Mouse (Mus musculus): ENCODE measurements around the gene Spef2. TPM values are rescaled to one million over a fixed set of nuclear protein-coding genes. Genes with fewer than 3 reads are reported as not detected.

Gene Spef2
- polyA plus RNA-seq, 1 experiment from 2014 or later: 2.8 TPM

DNA sequence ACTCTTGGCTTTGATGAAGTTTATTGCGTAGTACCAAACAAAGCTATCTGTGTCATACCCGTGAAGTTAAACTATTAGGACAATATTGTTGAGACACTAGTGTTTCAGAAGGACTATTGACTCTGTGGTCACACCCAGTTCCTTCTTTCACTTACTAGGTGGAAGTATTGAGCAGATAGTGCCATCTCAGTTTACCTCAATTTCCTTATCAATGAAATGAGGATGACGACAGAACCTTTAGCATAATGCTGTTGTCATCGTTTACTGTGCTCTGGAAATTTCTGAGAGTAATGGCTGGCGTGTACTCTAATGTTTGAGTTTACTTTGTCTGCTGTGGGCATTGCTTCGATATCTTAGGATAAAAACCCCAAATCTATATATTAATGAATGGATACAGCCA is 117.0 kb downstream of the Spef2 start:
- WGBS: 94% methylated on average over 6 of the region's 6 CpGs
- Histone ChIP-seq H3K4me1 (no peaks in the 10 kb centered on the region), H3K36me3 (no peaks in the 10 kb centered on the region), H3K4me3 (no peak overlapping the region), H3K27me3 (no peaks in the 10 kb centered on the region), H3K9ac (no peak overlapping the region), H3K27ac (no peak overlapping the region), H3K9me3 (replicated peaks) (no peaks in the 10 kb centered on the region), H3K4me2 (replicated peaks) (no peak overlapping the region)
- ATAC-seq (ENCODE audit: low FRiP score): no peak

DNA sequence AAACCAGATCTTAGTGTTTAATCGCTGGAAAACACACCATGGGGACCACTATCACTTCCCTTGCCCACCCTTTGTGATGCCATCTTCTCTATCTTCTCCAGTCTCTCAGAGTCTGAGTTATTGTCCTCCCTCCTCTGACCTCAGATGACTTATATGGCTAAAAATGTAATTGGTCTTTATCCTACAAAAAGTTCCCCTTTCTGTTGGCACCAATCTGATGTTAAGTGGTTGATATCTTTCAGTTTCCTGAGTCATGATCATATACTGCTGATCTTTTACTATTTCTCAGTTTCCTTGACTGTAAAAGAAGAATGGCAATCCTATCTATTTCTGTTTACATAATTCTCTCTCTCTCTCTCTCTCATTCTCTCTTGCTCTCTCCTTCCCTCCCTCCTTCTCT is 119.0 kb downstream of the Spef2 start:
- ATAC-seq (ENCODE audit: low FRiP score): no peak

DNA sequence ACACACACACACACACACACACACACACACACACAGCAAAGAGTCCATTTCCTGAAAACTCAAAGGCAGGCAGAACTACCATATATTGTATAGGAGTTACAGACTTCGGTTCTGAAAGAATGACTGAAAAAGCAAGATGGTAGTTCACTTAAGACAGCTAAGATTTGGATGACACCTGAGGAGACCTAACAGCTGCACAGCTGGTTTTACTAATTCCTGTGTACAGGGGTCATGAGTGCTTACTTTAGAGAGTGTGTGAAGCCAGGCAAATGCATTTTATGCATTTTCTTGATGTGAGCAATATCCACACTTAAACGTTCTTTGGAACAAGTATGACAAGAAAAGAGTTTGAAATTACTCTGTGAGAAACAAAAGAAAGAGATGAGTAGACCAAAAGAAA is 124.0 kb downstream of the Spef2 start:
- WGBS: 71% methylated on average over 2 of the region's 2 CpGs
- Histone ChIP-seq H3K4me1 (no peaks in the 10 kb centered on the region), H3K4me2 (replicated peaks) (no peak overlapping the region), H3K9ac (no peak overlapping the region), H3K27ac (no peak overlapping the region), H3K9me3 (replicated peaks) (no peaks in the 10 kb centered on the region), H3K4me3 (no peak overlapping the region), H3K27me3 (no peaks in the 10 kb centered on the region), H3K36me3 (no peaks in the 10 kb centered on the region)
- ATAC-seq (ENCODE audit: low FRiP score): no peak

More for the DNA sequence above, 119.0 kb downstream of the Spef2 start:
- H3K4me1 ChIP-seq: no peaks in the 10 kb centered on the region
- H3K9ac ChIP-seq: no peak overlapping the region
- H3K9me3 ChIP-seq (replicated peaks): no peaks in the 10 kb centered on the region
- H3K36me3 ChIP-seq: no peaks in the 10 kb centered on the region
- H3K4me3 ChIP-seq: no peak overlapping the region
- no peak overlapping the region for H3K4me2 ChIP-seq (replicated peaks)
- WGBS: 88% methylated on average over 1 of the region's 1 CpGs
- H3K27ac ChIP-seq: no peak overlapping the region
- H3K27me3 ChIP-seq: no peaks in the 10 kb centered on the region

DNA sequence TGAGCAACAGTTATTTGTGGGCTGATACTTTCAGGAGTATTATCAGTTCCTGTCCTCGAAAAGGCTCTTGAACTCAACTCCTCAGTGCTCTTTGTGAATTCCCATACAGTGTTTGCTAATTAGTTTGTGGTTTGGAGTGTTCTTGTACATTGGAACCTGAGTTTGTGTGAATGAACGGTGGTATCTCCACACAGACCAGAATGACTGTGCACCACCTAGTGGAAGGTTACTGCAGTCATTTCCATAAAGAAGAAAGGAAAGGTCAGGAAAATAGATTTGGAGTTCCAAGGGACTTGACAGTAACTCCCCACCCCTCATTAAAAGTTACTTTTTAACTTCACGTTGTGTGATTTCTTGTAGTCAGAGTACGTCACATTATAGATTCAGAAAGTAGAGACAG is 140.5 kb downstream of the Spef2 start:
- Histone ChIP-seq H3K27me3 (no peaks in the 10 kb centered on the region), H3K4me3 (no peak overlapping the region), H3K4me2 (replicated peaks) (no peak overlapping the region), H3K27ac (no peak overlapping the region), H3K9me3 (replicated peaks) (no peaks in the 10 kb centered on the region), H3K36me3 (no peaks in the 10 kb centered on the region), H3K4me1 (no peaks in the 10 kb centered on the region), H3K9ac (no peak overlapping the region)
- ATAC-seq (ENCODE audit: low FRiP score): no peak
- WGBS: 74% methylated on average over 4 of the region's 4 CpGs

DNA sequence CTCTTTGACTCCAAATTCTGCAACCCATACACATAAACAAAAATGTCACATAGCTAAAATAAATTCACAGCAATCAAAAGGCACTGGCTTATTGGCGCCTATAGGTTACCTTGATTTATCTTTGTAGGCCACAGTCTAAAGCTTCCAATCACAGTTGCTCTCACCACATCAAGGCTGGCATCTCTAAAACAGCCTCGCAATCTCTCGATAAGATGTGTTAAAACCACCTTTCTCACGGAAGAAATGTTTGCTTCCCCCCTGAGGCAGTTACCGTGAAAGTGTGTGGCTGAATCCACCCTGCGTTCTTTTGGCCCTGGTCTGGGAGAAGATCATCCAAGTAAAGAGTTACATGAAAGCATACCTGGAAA is 148.6 kb downstream of the Spef2 start:
- 90% methylated on average over 6 of the region's 6 CpGs for WGBS
- no peak overlapping the region for H3K4me2 ChIP-seq (replicated peaks)

DNA sequence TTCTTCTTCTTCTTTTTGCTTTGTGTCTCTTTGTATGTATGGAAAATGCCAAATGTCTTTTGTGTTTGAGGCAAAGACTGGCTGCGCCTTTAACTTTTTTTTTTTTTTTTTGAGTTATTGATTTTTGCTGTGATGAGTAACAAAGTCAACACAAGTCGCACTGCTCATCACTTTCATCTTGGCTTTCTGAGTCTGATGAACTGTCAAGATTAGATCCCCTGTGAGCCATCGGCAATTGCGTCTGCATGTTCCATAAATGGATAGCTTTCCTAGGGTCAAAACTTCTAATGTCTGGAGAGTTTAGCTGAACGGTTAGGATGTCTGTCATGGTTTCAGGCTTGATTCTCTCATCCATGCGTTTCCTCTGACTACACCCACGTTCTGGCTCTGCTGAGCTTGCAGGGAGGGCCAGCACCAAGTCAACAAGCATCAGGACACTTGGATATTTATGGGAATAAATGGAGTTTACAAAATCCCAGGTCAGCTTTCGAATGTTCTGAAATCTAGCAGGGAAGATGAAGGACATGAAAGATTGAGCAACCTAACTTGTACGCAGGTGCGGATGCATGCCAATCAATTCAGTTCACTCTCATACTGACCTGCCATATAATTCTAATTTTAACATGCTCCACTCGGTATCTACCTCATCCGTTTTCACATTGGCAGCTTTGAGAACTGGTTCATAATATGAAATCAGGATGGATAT is 149.1 kb downstream of the Spef2 start:
- Histone ChIP-seq H3K36me3 (no peaks in the 10 kb centered on the region), H3K27me3 (no peaks in the 10 kb centered on the region), H3K4me2 (replicated peaks) (no peak overlapping the region), H3K9ac (no peak overlapping the region), H3K27ac (no peak overlapping the region), H3K9me3 (replicated peaks) (no peaks in the 10 kb centered on the region), H3K4me1 (no peaks in the 10 kb centered on the region), H3K4me3 (no peak overlapping the region)
- no peak for ATAC-seq (ENCODE audit: low FRiP score)
- WGBS: 85% methylated on average over 12 of the region's 12 CpGs

More for the DNA sequence above, 148.6 kb downstream of the Spef2 start:
- Histone ChIP-seq H3K27me3 (no peaks in the 10 kb centered on the region), H3K9ac (no peak overlapping the region), H3K4me1 (no peaks in the 10 kb centered on the region), H3K27ac (no peak overlapping the region), H3K4me3 (no peak overlapping the region), H3K9me3 (replicated peaks) (no peaks in the 10 kb centered on the region), H3K36me3 (no peaks in the 10 kb centered on the region)
- no peak for ATAC-seq (ENCODE audit: low FRiP score)

DNA sequence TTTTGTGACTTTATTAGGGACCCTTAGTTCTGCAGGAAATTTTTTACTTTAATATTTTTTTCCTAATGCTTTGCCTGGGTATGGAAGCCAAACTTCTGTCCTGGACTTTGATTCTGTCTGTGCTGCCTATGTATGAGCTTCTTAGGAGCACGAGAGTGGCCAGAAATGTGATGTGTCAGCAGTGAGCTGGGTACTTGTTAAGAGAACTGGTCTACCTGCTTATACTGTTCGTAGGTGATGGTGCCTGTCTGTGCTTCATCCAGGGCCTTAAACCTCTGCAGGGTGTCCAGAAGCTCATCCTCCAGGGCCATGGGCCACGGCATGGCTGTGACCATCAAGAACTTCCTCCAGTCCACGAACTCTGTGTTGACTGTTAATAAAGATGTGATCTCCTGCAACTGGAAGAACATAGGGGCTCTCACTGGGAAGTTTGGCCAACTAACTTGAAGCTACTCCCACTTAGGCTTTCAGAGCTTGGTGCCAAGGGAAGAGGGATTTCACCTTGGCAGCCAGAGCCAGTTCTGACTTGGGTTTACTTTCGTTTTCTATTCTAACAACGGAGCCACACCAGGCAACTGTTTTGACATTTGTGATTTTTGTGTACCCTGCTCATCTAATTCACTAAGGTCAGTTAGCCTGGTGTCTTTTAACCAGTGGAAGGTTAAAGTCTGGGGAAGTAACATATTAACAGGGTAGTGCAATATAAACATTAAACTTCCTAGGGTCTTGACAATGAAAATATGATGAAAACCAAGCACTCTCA is 152.2 kb downstream of the Spef2 start:
- no peaks in the 10 kb centered on the region for H3K4me1 ChIP-seq
- WGBS: 88% methylated on average over 6 of the region's 6 CpGs
- no peak overlapping the region for H3K4me2 ChIP-seq (replicated peaks)
- no peaks in the 10 kb centered on the region for H3K36me3 ChIP-seq
- H3K9ac ChIP-seq: no peak overlapping the region
- H3K9me3 ChIP-seq (replicated peaks): no peaks in the 10 kb centered on the region
- no peak for ATAC-seq (ENCODE audit: low FRiP score)
- no peak overlapping the region for H3K4me3 ChIP-seq
- H3K27me3 ChIP-seq: no peaks in the 10 kb centered on the region
- no peak overlapping the region for H3K27ac ChIP-seq

DNA sequence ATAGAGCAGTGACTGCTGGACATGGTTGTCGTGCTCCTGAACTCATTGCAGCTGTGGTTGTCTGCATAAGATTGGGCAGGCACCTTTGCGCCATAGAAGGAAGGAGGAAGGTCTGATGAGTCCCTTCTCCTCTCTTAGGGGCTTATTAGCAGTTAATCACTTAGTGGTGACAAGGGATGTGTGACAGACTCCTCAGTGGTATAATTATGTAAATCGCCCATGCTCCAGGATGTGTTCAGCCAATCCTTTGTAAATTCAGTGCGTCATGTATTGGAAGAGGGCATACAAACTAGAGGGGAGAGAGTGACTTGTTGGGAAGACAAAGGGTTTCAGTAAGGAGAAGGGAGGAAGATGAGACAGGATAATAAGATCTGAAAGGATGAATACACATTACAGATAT is 158.7 kb downstream of the Spef2 start:
- no peak overlapping the region for H3K27ac ChIP-seq
- H3K4me3 ChIP-seq: no peak overlapping the region
- H3K4me2 ChIP-seq (replicated peaks): no peak overlapping the region
- no peaks in the 10 kb centered on the region for H3K27me3 ChIP-seq
- no peak overlapping the region for H3K9ac ChIP-seq
- WGBS: 82% methylated on average over 4 of the region's 4 CpGs
- no peaks in the 10 kb centered on the region for H3K9me3 ChIP-seq (replicated peaks)
- no peaks in the 10 kb centered on the region for H3K36me3 ChIP-seq
- ATAC-seq (ENCODE audit: low FRiP score): no peak
- no peaks in the 10 kb centered on the region for H3K4me1 ChIP-seq

DNA sequence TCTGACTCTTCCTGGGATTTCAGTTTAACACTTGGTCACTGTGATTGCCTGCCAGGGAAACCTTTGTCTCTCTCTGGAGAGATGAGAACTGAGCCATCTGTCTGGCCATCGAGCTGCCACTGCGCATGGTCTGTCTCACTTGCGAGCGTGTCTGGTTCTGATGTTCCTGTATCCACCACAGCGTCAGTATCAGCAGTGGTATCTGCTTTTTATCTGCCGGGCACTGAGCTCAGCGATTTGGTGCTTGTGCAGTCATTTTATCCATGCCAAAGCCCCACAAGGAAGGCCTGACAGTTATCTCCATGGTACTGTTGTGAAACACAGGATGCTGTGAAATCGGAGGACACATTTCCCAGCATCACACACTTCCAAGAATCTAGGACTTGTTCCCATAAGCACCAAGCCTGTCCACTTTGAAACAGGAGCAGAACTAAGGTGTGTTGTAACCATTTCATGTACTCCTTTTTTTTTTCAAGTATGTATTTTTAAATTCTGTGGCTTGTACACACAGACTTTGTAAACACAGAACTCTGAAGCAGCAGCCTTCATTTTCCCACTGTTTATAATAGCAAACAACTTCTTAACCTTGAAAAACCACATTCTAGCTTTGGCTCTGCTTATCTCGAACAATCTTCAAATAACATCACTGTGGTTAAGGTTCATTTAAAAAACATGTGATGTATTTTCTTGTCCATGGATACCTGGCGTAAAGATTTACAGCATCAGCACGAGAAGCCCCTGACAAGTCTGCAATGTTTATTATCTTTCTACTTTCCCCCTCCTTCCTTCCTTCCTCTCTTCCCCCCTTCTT is 168.0 kb downstream of the Spef2 start:
- Histone ChIP-seq H3K27me3 (no peaks in the 10 kb centered on the region), H3K9me3 (replicated peaks) (no peaks in the 10 kb centered on the region), H3K4me3 (no peak overlapping the region), H3K4me2 (replicated peaks) (no peak overlapping the region), H3K36me3 (no peaks in the 10 kb centered on the region), H3K27ac (no peak overlapping the region), H3K4me1 (no peaks in the 10 kb centered on the region), H3K9ac (no peak overlapping the region)
- WGBS: 84% methylated on average over 11 of the region's 11 CpGs
- no peak for ATAC-seq (ENCODE audit: low FRiP score)

DNA sequence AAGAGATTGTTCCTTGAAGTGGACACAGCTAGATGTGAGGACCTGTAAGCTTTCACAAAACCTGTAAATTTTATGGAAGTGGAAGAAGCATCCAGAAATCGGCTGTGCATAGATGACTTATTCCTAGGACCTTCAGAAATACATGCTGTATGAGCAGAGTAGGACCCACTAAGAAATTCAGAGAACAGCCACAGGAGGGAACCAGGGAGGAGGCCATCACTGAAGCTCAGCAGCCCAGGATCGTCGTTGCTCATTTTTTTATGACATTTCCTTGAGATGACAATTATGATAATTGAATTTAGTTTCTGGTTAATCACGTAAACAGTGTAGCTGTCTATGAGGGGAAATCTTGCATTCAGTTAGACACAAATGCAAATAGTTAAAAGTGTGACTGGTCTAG is 171.4 kb downstream of the Spef2 start:
- H3K36me3 ChIP-seq: no peaks in the 10 kb centered on the region
- H3K4me3 ChIP-seq: no peak overlapping the region
- ATAC-seq (ENCODE audit: low FRiP score): no peak
- H3K9ac ChIP-seq: no peak overlapping the region
- no peak overlapping the region for H3K4me2 ChIP-seq (replicated peaks)
- H3K4me1 ChIP-seq: no peaks in the 10 kb centered on the region
- 86% methylated on average over 4 of the region's 4 CpGs for WGBS
- no peaks in the 10 kb centered on the region for H3K9me3 ChIP-seq (replicated peaks)
- no peaks in the 10 kb centered on the region for H3K27me3 ChIP-seq
- no peak overlapping the region for H3K27ac ChIP-seq

DNA sequence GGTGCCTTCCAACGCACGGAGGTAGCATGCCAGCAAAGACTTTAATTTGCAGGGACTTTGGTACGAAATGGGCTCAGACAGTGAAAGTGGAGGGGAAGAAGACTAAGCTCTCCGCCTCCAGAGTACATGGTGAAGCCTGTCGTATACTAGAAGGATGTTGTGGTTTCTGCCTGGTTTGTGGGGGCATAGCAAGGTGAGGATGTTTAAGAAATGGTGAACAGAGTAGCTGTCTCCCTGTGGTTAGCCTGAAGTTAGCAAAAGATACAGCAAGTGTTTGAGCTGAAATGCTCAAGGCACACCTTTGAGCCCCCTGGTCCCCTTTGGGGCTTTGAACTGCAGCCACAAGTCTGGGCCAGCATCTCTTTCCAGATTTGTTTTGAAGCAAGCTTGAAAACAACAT is 173.9 kb downstream of the Spef2 start:
- 93% methylated on average over 5 of the region's 5 CpGs for WGBS
- H3K9me3 ChIP-seq (replicated peaks): no peaks in the 10 kb centered on the region
- H3K4me1 ChIP-seq: no peaks in the 10 kb centered on the region
- H3K27me3 ChIP-seq: no peaks in the 10 kb centered on the region
- no peak overlapping the region for H3K9ac ChIP-seq
- no peak overlapping the region for H3K4me2 ChIP-seq (replicated peaks)
- no peaks in the 10 kb centered on the region for H3K36me3 ChIP-seq
- ATAC-seq (ENCODE audit: low FRiP score): no peak
- H3K27ac ChIP-seq: no peak overlapping the region
- H3K4me3 ChIP-seq: no peak overlapping the region

DNA sequence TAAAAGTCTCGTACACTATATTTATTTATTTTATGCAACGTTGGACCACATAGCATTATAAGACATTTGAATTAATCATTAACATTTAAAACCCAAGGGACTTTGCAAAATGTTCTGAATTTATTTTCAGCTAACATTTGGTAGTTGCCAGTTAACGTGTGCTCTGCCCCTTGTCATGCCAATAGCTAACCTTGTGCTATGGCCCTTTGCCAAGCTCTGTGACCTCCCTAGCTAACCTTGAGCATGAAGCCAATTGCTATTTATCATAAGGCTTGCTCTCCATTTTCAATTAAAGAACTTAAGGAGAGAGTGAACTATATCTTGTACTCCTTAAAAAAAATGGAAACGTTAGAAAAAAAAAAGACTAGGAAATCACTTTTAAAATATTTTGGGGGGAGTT is 175.3 kb downstream of the Spef2 start:
- Histone ChIP-seq H3K9me3 (replicated peaks) (no peaks in the 10 kb centered on the region), H3K27ac (no peak overlapping the region), H3K4me3 (no peak overlapping the region), H3K27me3 (no peaks in the 10 kb centered on the region), H3K9ac (no peak overlapping the region), H3K4me2 (replicated peaks) (no peak overlapping the region), H3K4me1 (no peaks in the 10 kb centered on the region), H3K36me3 (no peaks in the 10 kb centered on the region)
- ATAC-seq (ENCODE audit: low FRiP score): no peak
- 89% methylated on average over 4 of the region's 4 CpGs for WGBS

Measured in hindbrain, embryonic 12.5 days (tissue).